Mouse (Mus musculus): ENCODE measurements at regions not wholly inside any gene's neighbourhood (a gene's known extent, or its start where the extent isn't known, plus 50 kb on each side); places are given as distances from the start of the nearest gene placed in this dataset.

- no peak for DNase-seq (ENCODE audit: low spot score in 2 of 2)
Measured at GRCm38 (mm10) chr17:7680658-7681057, 146.4 kb downstream of the Fndc1 start.

- no peak for DNase-seq (ENCODE audit: low spot score in 2 of 2)
Measured at GRCm38 (mm10) chr17:7679786-7680185, 147.3 kb downstream of the Fndc1 start.

- no peak for DNase-seq (ENCODE audit: low spot score in 2 of 2)
Measured at GRCm38 (mm10) chr17:7678898-7679297, 148.2 kb downstream of the Fndc1 start.

DNA sequence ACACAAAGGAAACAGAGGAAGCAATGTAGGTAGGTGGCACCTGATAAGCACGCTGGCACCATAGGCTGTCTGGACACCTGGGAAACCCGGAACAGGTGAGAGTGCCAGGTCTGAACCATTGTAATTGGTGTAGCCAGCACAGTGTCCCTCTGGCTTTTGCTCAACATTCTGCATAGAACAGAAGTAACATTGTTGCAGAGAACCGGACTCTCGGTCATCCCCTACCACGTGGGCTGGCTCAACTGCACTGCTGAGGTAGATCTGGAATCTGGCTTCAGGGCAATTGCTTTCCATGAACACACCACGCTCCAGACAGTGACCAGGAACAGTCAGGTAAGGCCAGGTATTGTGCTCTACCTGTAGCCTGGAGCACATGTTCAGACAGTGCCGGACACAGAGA lies 149.3 kb downstream of the Fndc1 start:
- DNase-seq (ENCODE audit: low spot score in 2 of 2): no peak

GRCm38 (mm10) chr17:7677301-7677700 lies 149.8 kb downstream of the Fndc1 start:
- no peak for DNase-seq (ENCODE audit: low spot score in 2 of 2)

DNA sequence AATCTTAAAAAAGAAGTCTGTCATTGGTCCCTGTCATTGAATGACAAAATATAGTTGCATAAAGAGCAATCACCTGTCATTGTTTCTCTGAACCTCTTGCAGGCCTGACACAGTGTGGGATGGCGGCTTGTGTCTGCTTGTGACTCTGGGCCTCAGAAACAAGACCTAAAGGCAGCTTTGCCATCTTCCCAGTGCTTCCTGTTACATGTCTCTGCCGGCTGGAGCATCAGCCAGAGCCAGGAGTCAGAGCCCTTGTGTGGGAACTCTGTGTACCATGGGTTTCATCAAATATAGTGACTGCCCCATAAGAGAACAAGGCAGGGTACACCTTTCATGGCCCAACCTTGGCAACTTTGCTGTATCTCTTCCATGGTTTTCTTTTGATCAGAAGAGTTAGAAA lies 150.3 kb downstream of the Fndc1 start:
- no peak for DNase-seq (ENCODE audit: low spot score in 2 of 2)

DNA sequence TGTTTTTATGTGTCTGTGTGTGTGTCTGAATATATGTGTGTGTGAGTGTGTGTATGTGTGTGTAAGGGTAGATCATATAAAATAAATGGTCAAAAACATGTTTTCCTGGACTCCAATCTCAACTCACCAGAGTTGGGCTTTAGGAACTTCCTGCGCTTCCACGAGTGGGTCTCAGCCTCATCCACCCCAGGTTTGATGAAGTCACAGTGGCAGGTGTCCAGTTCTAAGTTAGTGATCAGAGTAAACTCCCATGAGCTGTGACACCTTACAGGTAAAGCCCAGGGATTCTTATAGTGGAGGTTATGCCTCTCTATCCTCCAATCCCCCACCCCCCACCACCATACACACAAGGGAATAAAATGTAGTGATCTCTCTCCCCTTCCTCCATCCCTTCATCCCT lies 152.6 kb downstream of the Fndc1 start:
- no peak for DNase-seq (ENCODE audit: low spot score in 2 of 2)

- no peak for DNase-seq (ENCODE audit: low spot score in 2 of 2)
Measured at GRCm38 (mm10) chr17:7667826-7668225, 159.3 kb downstream of the Fndc1 start.

- DNase-seq (ENCODE audit: low spot score in 2 of 2): no peak
Measured at GRCm38 (mm10) chr17:7666781-7667398, 160.2 kb downstream of the Fndc1 start.

- DNase-seq (ENCODE audit: low spot score in 2 of 2): no peak
Measured at GRCm38 (mm10) chr17:7666207-7666606, 160.9 kb downstream of the Fndc1 start.

DNA sequence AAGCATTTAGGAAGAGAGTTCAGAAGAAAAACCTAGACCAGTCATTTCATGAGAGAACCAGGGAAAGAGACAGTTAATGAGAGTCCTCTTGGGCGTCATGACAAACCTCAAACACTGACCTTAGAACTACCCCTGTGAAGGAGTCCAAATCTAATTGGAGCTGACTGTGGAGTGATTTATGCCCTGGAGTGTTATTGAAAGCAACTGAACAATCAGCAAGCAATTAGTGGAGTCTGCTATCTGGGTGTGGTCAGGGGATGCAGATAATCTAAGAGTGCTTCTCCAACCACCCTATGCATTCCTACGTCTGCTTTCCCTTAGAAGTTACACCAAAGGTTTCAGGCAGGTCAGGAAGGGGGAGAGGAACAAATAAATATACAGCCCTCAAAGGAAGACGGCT lies 161.4 kb downstream of the Fndc1 start:
- DNase-seq (ENCODE audit: low spot score in 2 of 2): no peak

- no peak for DNase-seq (ENCODE audit: low spot score in 2 of 2)
Measured at GRCm38 (mm10) chr17:7663896-7664880, 162.9 kb downstream of the Fndc1 start.

DNA sequence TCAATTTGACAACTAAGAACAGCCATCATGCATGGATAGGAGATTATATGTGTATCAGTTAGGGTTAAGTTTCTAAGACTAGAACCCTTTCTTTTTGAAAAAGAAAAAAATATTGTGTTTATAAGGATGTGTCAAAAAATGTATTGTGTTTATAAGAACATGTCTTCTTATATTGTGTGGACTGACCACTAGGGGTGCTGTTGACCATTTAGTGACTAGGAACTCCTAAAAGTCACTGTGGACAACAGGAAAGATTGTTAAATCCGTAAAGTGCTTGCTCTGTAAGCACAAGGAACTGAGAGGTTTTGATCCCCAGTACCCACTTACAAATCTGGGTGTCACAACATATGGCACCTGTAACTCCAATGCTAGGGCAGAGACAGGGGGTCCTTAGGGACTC lies 170.6 kb downstream of the Fndc1 start:
- no peak for DNase-seq (ENCODE audit: low spot score in 2 of 2)

GRCm38 (mm10) chr17:7655966-7656365 lies 171.1 kb downstream of the Fndc1 start:
- no peak for DNase-seq (ENCODE audit: low spot score in 2 of 2)

GRCm38 (mm10) chr17:7654064-7654564 lies 173.0 kb downstream of the Fndc1 start:
- DNase-seq (ENCODE audit: low spot score in 2 of 2): no peak

DNA sequence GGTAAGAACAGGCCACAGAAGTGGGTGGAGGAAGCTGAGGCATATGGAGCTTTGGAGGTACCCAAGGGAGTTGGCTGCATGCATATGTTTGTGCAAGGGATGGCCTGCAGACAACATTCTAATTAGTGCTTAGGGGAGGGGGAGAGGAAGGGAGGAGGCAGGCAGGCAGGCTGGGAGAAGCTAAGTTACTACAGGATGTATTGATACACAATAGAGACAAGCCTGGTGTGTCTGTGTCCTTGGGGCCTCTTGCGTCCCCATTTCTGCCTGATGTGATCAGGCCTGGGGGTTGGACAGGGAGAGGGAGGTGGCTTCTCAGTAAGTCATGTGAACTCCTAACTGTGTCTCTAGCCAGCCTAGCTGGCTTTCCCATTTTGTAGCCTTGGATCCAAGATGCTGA lies 175.1 kb downstream of the Fndc1 start:
- DNase-seq (ENCODE audit: low spot score in 2 of 2): no peak

DNA sequence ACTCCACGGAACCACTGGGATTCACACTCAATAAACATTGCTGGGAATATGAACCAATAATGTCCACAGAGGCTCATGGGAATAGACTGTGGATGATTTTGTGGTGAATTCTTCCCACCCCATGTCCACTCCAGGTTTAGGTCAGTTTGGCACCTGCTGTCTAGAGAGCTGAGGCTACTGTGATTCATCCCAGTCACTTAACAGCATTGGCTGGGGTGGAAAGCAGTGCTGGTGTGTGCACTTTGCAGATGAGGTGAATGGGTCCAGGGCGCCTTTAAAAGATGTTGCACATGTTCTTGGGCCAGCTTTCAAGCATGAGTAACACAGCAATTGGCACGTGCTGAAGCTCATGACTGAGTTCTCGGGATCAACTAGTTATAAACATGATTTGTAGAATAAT lies 176.7 kb downstream of the Fndc1 start:
- DNase-seq (ENCODE audit: low spot score in 2 of 2): no peak

DNA sequence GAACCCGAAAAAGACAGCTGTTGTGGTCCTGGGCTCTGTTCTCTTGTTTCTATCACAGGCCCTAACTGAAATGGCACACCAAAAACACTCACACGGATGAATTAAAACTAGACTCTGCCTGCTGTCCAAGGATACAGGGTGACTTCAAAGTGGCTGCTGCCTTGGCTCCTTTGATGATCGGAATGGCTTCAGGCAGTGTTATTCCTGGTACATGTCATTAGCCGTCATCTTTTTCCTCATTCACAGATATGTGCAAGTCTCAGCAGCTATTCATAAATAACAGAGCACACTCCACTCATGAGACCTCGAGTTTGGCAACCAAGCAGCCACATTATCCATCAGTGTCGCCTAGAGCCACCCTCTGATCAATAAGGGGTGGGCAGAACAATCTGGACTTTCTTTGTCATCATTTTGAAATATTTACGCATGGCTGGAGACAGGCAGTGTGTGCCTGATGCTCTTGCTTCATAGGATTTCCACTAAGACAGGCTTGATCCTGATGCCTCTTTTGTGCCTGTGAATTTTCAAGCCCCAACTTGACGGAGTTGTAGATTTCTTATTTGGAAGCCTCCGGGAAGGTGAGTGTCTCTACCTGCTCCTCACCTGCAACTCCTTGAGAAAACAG lies 182.1 kb downstream of the Fndc1 start:
- DNase-seq (ENCODE audit: low spot score in 2 of 2): no peak

- DNase-seq (ENCODE audit: low spot score in 2 of 2): no peak
Measured at GRCm38 (mm10) chr17:7643640-7644039, 183.5 kb downstream of the Fndc1 start.

GRCm38 (mm10) chr17:7642442-7642887 lies 184.6 kb downstream of the Fndc1 start:
- no peak for DNase-seq (ENCODE audit: low spot score in 2 of 2)

GRCm38 (mm10) chr17:7634291-7634664 lies 192.8 kb downstream of the Fndc1 start:
- no peak for DNase-seq (ENCODE audit: low spot score in 2 of 2)
